Mouse (Mus musculus): ENCODE measurements at regions not wholly inside any gene's neighbourhood (a gene's known extent, or its start where the extent isn't known, plus 50 kb on each side); places are given as distances from the start of the nearest gene placed in this dataset.
"Not testable (repeated sequence)": the region's sequence is repeated elsewhere in the genome, so short reads cannot be mapped to it uniquely, and the experiment has no call there.

DNA sequence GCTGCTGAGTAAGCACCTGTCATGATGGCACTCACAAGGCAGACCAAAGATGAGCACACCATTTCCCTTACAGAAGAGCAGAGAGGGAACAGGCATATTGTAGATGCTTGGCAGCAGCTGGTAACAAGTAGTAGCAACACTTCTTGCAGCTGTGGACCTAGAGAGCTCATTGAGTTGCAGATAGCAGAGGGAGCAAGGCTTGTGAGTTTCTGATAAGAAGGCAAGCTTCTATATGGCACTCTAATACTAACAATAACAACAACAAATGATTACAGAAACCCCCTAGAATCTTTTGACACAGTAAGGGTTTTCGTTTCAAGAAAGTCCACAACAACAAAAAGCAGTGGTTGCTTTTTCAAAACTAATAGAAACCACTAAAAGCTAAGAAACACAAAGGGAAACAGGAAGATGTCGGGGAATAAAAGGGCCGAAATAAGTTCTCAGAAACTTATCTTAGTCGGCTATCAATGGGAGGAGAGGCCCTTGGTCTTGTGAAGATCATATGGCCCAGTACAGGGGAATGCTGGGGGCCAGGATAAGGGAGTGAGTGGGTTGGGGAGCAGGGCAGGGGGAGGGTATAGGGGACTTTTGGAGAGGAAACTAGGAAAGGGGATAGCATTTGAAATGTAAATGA is 248.5 kb upstream of the Tusc1 start:
- DNase-seq (ENCODE audit: extremely low read depth, insufficient read length, low spot score) = no peak

DNA sequence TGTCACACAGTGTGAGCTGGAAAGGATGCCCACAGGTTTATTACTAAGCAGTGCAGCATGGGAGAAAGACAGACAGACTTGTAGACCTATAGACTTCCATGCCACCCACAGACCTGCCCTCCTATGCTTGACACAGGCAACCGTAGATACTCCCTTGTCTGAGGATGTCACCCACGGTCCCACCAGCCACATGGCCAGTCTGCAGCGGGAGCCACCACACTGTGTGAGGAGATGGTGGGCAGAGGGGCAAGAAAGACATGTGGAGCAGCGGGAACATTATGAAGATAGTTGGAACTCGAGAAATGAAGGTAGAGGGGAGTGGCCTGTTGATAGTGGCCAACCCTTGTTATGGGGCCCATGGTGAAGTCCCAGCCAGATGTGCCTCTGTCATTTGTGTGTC is 244.0 kb upstream of the Tusc1 start:
- no peak for DNase-seq (ENCODE audit: extremely low read depth, insufficient read length, low spot score)

DNA sequence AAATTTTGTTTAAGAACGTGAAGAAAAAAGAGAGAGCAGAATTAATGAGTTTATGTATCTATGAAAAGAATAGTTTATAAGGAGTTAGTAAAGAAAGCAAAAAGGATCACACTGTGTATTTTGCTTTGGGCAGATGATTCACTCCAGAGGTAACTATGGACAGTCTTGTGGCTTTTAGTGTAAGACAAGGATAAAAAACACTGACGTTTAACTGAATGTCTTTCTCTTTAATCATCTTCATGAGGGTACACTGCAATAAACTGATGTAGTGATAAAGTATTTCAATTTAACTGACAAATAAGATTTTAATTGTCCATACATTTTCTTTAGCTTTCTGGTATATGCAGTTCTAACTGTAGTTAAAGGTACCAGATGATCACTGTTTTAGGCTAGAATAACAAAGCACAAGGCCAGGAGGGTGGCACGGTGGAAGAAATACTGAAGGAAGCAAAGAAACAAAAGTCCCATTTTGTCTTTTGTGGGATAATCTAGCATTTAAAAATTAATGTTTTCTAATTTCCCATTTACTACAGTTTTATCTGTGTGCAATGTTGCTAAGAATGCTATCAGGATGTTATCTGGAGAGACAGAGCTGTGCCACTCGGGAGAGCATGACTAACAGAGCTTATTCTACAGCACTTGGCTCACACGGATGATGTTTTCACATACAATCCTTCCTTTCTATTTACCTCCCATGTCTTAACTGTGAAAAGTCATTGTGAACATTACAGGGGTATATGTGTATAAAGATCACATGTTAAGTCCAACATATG is 232.4 kb upstream of the Tusc1 start:
- no peak for DNase-seq (ENCODE audit: extremely low read depth, insufficient read length, low spot score)

DNA sequence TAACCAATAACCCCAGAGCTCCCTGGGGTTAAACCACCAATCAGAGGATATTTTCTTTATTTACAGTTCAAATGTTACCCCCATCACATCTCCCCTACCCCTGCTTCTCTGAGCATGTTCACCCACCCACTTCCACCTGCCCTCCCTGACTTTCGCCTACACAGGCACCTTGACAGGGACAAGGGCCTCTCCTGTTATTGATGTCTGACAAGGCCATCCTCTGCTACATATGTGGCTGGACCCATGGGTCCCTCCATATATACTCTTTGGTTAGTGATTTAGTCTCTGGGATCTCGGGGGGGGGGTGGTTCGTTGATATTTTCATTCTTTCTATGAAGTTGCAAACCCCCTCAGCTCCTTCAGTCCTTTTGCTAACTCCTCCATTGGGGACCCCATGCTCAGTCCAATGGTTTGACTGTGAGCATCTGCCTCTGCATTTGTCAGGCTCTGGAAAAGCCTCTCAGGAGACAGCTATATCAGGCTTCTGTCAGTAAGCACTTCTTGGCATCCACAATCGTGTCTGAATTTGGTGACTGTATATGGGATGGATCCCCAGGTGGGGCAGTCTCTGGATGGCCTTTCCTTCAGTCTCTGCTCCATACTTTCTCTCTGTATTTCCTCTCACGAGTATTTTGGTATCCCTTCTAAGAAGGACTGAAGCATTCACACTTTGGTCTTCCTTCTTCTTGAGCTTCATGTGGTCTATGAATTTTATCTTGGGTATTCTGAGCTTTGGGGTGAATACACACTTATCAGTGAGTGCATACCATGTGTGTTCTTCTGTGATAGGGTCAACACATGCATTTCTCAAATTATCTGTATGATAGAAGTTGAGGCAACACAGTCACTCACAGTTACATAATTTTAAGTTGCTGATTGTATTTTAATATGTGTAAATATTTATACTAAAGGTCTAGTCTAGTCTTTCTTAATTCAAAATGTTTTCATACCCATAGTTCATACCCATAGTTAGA is 220.8 kb upstream of the Tusc1 start:
- DNase-seq (ENCODE audit: extremely low read depth, insufficient read length, low spot score) = no peak

DNA sequence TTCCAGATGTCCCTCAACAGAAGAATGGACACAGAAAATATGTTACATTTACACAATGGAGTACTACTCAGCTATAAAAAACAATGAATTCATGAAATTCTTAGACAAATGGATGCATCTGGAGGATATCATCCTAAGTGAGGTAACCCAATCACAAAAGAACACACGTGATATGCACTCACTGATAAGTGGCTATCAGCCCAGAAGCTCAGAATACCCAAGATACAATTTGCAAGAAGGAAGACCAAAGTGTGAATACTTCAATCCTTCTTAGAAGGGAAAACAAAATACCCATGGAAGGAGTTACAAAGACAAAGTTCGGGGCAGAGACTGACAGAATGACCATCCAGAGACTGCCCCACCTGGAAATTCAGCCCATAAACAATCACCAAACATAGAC is 219.9 kb upstream of the Tusc1 start:
- not testable (repeated sequence) for DNase-seq (ENCODE audit: extremely low read depth, insufficient read length, low spot score)

DNA sequence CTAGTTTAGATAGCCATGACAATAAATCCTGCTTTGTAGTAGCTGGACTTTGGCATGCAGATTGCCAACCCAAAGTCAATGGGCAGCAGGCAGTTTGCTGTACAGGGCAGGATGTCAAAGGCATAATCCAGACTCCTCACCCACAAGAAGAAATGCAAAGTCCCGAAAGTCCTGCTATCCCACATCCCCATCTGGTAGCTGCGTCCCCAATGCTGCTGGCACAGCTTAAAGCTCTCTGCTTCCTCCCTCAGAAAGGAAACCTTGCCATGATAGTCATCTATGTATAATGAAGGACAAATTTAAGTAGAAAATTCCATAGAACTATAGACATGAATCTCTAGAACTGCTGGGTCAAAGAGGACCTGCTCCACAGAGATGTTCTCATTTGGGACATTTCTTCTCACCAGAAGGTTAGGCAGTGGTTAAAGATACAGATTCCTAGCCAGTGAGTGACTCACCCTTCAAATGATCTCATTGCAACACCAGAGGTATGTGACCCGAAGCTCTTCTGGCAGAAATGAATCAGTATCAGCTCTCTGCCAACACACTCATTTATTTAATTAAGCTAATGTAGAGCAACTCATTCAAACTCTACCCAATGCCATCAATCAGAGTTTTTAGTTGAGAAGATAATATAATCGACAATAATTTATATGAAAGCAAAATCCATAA is 217.3 kb upstream of the Tusc1 start:
- DNase-seq (ENCODE audit: extremely low read depth, insufficient read length, low spot score) = peak; percentile 13

DNA sequence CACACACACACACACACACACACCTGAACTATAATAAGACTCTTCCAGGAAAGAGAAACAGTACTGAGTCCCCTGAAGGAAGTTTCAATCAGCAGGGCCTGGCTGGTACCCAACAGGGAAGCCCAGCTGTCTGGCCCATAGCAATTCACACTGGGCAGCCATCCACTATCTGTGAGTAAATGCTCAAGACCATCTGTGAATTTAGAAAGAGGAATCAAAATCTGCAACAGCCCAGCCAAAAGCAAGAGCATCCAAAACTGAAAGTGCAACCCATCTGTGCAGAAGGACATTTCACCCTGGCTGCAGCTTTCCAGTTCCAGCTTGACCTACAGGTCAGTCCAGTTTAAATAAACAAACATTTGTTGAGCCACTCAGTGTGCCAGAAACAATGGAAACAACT is 215.8 kb upstream of the Tusc1 start:
- DNase-seq (ENCODE audit: extremely low read depth, insufficient read length, low spot score) = no peak

DNA sequence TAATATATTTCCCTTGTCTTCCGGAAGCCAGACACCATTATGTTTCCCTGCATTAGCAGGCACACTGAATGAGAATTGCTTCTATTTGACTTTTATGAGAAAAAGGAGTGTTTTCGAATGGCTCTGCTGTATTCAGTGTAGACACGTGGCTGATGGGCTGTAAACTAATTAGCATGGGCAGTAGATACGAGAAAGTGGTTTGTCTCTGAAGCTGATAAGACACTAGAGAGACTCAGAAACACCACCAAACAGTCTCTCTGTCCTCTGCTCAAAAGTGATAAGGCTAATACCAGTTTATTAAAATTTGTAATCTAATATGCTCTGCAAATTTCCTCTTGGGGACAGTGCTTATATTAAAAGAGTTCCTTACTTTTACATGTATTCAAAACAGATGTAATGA is 205.3 kb upstream of the Tusc1 start:
- no peak for DNase-seq (ENCODE audit: extremely low read depth, insufficient read length, low spot score)

DNA sequence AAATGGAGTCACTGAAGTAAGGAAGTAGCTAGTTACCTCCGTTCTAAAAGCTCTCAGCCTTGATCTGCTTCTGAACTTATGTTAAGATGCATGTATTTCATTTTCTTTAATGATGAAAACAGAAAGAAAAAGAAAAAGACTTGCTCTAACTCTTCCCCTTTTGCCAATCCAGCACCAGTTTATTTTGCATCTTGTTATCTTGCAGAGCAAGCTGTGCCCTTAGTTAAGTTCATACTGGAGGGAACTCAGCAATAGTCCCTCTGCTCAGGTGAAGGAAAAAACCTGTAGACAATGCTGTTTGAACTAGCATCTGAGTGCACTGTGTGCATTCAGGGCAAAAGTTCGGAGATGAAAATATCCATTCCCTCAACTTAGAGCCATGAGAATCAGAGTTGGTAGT is 192.1 kb upstream of the Tusc1 start:
- DNase-seq (ENCODE audit: extremely low read depth, insufficient read length, low spot score) = no peak

DNA sequence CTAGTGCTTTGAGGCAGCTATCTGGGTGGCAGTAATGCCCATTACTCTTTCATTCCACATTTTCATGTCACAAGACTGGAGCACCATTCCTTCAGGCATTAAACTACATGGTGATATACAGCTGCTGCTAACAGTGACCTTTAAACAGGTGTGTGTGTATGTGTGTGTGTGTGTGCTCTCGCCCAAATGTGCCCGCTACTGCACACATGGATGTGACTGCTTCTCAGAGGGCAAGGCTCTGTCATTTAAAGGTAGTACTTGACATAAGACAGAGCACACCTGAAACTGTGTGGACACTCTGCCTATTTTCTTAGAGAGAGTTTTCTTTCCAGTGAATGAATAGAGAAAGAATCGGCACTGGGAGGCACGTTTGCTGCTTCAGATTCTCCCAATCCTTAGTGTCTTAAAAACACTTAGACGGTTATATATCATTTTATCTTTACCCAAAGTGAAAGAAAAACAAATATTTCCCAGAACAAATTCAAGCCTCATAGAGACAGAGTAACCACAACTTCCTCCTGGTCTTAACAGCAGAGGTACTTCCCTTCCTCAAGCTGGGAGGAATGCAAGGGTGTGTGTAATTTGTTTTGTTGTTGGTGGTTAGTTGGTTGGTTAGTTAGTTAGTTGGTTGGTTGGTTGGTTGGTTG is 185.3 kb upstream of the Tusc1 start:
- DNase-seq (ENCODE audit: extremely low read depth, insufficient read length, low spot score) = no peak

DNA sequence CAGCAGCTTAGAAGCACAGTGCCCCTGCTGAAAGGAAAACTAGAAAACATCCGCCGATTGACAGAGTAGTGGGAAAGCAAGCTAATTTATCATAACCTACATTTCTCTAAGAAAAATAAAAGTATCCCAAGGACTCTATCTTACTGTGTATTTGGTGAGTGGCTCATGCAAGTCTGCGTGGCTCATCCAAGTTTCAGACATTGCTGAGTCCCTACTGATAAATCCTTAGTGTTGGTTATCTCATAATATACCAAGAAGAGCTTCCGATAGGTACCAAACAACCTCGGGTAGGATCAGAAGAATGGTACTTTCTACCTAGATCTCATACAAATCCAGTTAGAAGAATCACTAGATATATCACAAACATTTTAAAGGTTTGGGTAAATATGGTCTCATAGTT is 183.6 kb upstream of the Tusc1 start:
- DNase-seq (ENCODE audit: extremely low read depth, insufficient read length, low spot score) = no peak

DNA sequence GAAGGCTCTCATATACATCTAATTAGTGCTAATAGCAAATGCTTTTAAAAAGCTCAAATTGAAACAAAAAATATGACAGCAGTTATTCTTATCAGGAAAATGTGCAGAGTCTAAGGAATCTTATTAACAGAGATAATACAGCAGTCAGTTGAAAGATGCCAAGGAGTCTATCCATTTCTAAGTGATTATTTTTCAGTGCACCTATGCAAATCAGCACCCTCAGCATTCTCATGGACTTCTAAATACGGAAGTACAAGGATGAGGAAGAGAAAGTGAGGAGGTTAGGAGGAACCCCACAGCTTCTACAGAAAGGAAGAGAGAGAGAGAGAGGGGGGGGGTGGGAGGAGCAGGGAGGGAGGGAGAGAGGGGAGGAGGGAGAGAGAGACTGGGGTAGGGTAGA is 175.5 kb upstream of the Tusc1 start:
- no peak for DNase-seq (ENCODE audit: extremely low read depth, insufficient read length, low spot score)

DNA sequence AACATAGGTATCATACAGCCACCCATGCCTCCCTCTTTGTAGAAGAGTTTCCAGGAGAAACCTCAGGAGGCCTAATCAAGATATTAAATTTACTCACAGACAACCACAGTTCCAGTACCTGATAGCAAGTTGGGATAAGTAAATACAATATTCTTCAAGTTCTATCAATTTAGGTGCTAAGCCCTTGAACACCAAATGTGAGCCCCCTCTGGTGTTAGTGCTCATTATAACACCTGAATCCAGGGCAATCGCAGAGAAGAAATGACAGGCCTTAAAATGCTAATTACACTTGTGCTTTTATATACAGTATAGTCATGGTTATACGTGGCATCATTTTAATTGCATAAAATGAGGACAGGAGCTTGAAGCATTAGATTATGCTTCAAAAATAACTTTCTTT is 161.6 kb upstream of the Tusc1 start:
- no peak for DNase-seq (ENCODE audit: extremely low read depth, insufficient read length, low spot score)

DNA sequence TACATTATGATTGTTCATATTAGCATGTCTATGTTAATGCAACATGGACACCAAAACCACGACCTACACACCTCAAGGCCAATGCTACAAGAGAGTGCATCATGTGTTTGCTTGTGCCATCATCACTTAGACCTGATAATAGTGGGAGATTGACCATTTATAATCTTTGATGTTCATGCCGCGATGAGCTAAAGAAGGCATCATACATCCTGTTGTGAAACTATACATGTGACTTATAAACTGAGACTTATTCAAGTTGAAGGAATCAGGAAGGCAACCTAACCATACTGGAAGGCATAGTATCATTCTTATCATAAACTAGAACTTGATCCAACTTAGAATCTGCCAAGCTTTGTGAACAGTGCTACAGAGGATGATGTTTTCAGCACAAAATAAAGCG is 159.0 kb upstream of the Tusc1 start:
- DNase-seq (ENCODE audit: extremely low read depth, insufficient read length, low spot score) = no peak

DNA sequence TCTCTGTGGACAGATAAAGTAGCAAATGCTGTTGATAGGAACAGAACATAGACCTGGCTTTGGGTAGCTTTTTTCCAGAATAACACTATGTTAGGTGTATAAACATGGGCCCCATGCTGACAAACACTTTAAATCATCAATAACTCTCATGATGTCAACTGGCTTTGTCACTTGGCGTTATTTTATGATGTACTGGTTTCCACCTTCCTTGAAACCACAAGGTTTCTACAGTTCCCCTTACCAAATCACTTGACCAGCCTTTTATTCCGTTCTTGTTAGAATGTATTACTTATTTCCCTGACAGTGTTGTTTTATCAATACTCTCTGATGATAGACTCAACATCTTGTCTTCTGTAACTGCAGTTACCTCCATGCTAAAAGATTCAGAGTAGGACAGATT is 158.6 kb upstream of the Tusc1 start:
- no peak for DNase-seq (ENCODE audit: extremely low read depth, insufficient read length, low spot score)

DNA sequence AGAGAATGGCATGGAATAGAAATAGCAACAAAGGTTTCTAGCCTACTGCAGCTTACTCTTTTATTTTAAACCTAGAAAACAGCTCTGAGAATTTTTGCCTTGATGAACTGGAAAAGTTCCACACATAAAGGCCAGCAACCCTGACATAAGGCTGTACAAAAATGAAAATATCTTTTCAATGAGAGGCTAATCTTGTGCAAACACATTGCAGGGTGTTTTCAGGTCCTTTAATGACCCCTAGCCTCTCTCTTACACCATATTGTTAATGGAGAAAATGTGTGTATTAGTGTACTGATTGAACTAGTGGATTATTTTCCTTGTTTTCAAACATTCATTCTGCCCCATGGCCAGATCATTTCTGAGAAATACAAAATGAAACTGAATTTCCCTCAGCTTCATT is 158.0 kb upstream of the Tusc1 start:
- DNase-seq (ENCODE audit: extremely low read depth, insufficient read length, low spot score) = no peak

DNA sequence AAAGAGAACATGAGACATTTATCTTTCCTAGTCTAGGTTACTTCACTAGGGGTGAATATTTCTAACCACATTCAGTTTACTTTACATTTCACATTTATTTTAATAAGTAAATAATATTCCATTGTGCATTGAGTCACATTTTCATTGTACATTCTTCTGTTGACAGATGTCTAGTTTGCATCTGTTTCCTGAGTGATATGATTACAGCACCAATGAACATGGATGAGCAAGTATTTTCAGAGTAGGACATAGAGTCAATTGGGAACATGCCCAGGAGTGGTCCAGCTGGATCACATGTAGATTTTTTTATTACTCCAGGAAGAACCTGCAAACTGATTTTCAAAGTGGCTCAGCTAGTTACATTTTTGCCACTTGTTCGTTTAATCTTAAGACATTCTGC is 153.3 kb upstream of the Tusc1 start:
- DNase-seq (ENCODE audit: extremely low read depth, insufficient read length, low spot score) = no peak

DNA sequence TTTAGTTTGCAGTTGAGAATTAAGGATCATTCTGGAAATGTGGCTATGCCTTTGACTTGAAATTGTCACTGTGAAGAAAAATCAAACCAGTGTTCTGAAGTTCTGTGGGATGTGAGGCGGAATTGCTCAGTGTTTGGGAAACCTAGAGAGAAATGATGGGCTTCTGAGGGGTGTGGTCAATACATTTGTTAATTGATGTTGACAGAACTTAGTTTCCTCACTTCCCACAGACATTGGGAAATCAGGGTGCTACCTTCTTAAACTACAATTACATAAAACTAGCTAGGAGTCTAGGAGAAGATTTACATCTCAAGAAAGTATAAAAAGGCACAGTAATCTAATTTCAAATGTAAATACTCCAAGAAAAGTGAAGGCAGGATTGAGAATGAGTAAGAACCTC is 151.1 kb upstream of the Tusc1 start:
- DNase-seq (ENCODE audit: extremely low read depth, insufficient read length, low spot score) = no peak

DNA sequence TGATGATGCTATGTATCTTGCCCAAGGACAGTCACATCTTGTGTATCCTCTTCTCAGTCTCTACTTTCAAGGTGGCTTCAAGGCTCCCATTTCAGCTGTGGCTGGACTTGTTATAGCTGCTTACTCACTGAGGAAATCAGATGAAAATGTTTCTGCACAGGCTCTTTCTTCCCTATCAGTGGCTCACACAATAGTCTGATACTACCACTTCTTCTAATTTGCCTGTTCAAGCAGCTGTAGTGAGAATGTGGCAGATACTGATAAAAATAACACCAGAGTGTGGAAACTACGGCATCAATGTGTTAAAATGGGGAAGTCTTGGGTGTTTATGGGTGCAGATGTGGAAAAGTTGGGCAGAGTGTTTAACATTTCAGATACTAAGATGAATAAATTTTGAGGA is 145.9 kb upstream of the Tusc1 start:
- no peak for DNase-seq (ENCODE audit: extremely low read depth, insufficient read length, low spot score)

DNA sequence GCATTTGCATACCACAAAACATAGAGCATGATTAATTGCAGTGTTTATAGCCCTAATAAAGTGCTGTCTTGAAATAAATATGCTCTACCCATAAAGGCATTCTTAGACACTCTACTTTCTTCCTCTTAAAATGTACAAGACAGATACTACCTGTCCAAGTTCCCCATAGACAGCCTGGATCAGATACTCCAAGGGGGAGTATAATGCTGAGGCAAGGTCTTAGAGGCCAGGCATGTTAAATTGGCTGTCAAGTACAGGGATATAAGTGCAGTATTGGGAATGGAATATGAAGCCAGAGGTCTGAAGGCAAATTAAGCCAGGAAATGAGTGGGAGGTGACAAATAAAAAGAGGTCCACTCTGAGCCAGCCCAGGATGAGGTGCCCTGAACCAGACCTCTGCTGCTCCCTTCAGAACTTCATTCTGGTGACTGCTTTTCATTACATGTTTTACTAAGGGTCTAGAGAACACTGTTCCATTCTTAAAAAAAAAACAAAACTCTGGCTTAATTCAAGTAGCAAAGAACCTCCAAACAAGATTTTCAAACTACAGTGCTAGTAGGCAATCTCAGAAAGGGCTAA is 142.0 kb upstream of the Tusc1 start:
- no peak for DNase-seq (ENCODE audit: extremely low read depth, insufficient read length, low spot score)

Measured in 3134 (cell line).